In genomic region chrX:101740335-101741063, GRCm38 (mm10) we compare ENCODE assay signal across 12 mouse cellular contexts. TPM values are rescaled to one million over a fixed set of nuclear protein-coding genes. Genes with fewer than 3 reads are reported as not detected.
A peak's percentile ranks its signal among the peaks of the same experiment; 100 is the strongest.
DNase-seq lines count a peak whose midpoint lies in the region; ATAC-seq lines count a peak whose summit lies in the region.
"Had no signal": no experiment of that assay in that cellular context is flagged by ENCODE, and none has a peak within 500 bp of the region (broad histone marks: within the 10 kb centered on the region; RNA-seq: fewer than 3 reads in every experiment).

No protein-coding gene starts in this region.

- no peaks in the 10 kb centered on the region for H3K36me3 ChIP-seq in lung, embryonic 16.5 days (ENCODE audit: control insufficient read depth, insufficient read depth, low read length)
- no peaks in the 10 kb centered on the region for H3K36me3 ChIP-seq in hindbrain, embryonic 11.5 days (ENCODE audit: control insufficient read depth, insufficient read depth, low read length)
- H3K36me3 ChIP-seq in midbrain, embryonic 12.5 days = no peaks in the 10 kb centered on the region
- no peaks in the 10 kb centered on the region for H3K36me3 ChIP-seq in liver, embryonic 11.5 days (ENCODE audit: control insufficient read depth, insufficient read depth, low read length)

- H3K4me2 ChIP-seq in lung, embryonic 16.5 days (ENCODE audit: low read depth, low read length) = no peak overlapping the region
- H3K4me2 ChIP-seq in hindbrain, embryonic 11.5 days (replicated peaks; ENCODE audit: low read depth, low read length) = no peak overlapping the region
- H3K4me2 ChIP-seq in midbrain, embryonic 12.5 days (replicated peaks) = no peak overlapping the region
- H3K4me2 ChIP-seq in liver, embryonic 11.5 days = no peak overlapping the region

- DNase-seq in lung, postnatal 25 days (ENCODE audit: low spot score) = no peak
- peak; percentile 20 for DNase-seq in hindbrain, embryonic 11.5 days (ENCODE audit: low spot score)
- peak; percentile 60 for DNase-seq in telencephalon, adult 2 months (ENCODE audit: low read depth, low spot score)
- no peak for DNase-seq in kidney, adult 9 months
- DNase-seq in liver, embryonic 11.5 days (ENCODE audit: low spot score) = no peak
- no peak for DNase-seq in lung, postnatal 14 days
- DNase-seq: adrenal gland, postnatal 10 days; heart, postnatal 36 days; thymus, postnatal 36 days had no signal

- no peaks in the 10 kb centered on the region; the same call in none of the 2 replicates for H3K27me3 ChIP-seq in lung, embryonic 16.5 days (ENCODE audit: control insufficient read depth, insufficient read depth, low read depth, low read length)
- no peaks in the 10 kb centered on the region; the same call in 1 of the 2 replicates for H3K27me3 ChIP-seq in hindbrain, embryonic 11.5 days (ENCODE audit: control insufficient read depth, insufficient read depth, low read length)
- peaks cover 40% of the 10 kb centered on the region for H3K27me3 ChIP-seq in midbrain, embryonic 12.5 days
- H3K27me3 ChIP-seq in liver, embryonic 11.5 days (replicated peaks; ENCODE audit: control insufficient read depth, insufficient read depth, low read length) = peaks cover 15% of the 10 kb centered on the region; the same call in 1 of the 2 replicates

- H3K4me1 ChIP-seq in lung, embryonic 16.5 days (replicated peaks; ENCODE audit: control insufficient read depth, insufficient read depth, low read length) = no peaks in the 10 kb centered on the region
- H3K4me1 ChIP-seq in hindbrain, embryonic 11.5 days (replicated peaks; ENCODE audit: control insufficient read depth, insufficient read depth, low read length) = no peaks in the 10 kb centered on the region
- H3K4me1 ChIP-seq in midbrain, embryonic 12.5 days = 0 out of 2 replicates have a peak, but pooled peaks cover 3% of the 10 kb centered on the region
- H3K4me1 ChIP-seq in liver, embryonic 11.5 days (replicated peaks; ENCODE audit: control insufficient read depth, insufficient read depth, low read length) = no peaks in the 10 kb centered on the region

- H3K9me3 ChIP-seq in lung, embryonic 16.5 days (ENCODE audit: control insufficient read depth, low read length) = no peaks in the 10 kb centered on the region
- no peaks in the 10 kb centered on the region for H3K9me3 ChIP-seq in hindbrain, embryonic 11.5 days (ENCODE audit: control insufficient read depth, low read length)
- no peaks in the 10 kb centered on the region for H3K9me3 ChIP-seq in midbrain, embryonic 12.5 days
- no peaks in the 10 kb centered on the region for H3K9me3 ChIP-seq in liver, embryonic 11.5 days (ENCODE audit: control insufficient read depth, low read length)

- no peak overlapping the region for H3K4me3 ChIP-seq in lung, embryonic 16.5 days (ENCODE audit: low read length)
- no peak overlapping the region for H3K4me3 ChIP-seq in hindbrain, embryonic 11.5 days (ENCODE audit: low read depth, low read length)
- H3K4me3 ChIP-seq in midbrain, embryonic 12.5 days = no peak overlapping the region
- H3K4me3 ChIP-seq in liver, embryonic 11.5 days (ENCODE audit: low read depth, low read length) = no peak overlapping the region
- H3K4me3 ChIP-seq: erythroblast, embryonic 14.5 days had no signal

- H3K9ac ChIP-seq in lung, embryonic 16.5 days (ENCODE audit: low read length) = no peak overlapping the region
- no peak overlapping the region for H3K9ac ChIP-seq in hindbrain, embryonic 11.5 days (ENCODE audit: low read depth, low read length)
- H3K9ac ChIP-seq in midbrain, embryonic 12.5 days (replicated peaks) = no peak overlapping the region
- no peak overlapping the region for H3K9ac ChIP-seq in liver, embryonic 11.5 days (ENCODE audit: low read depth, low read length)

- H3K27ac ChIP-seq in lung, embryonic 16.5 days (ENCODE audit: low read length) = no peak overlapping the region
- H3K27ac ChIP-seq in hindbrain, embryonic 11.5 days (ENCODE audit: low read depth, low read length) = no peak overlapping the region
- H3K27ac ChIP-seq in midbrain, embryonic 12.5 days (replicated peaks) = peak overlapping the region; percentile 35; the same call in 1 of the 2 replicates
- H3K27ac ChIP-seq in liver, embryonic 11.5 days (ENCODE audit: low read depth, low read length) = no peak overlapping the region

- ATAC-seq in lung, embryonic 16.5 days (ENCODE audit: low read depth) = peak; percentile 89
- no peak for ATAC-seq in hindbrain, embryonic 11.5 days (ENCODE audit: low FRiP score)
- peak; percentile 72; the same call in 1 of the 2 replicates for ATAC-seq in midbrain, embryonic 12.5 days (ENCODE audit: low FRiP score, low read depth)
- no peak for ATAC-seq in liver, embryonic 11.5 days (replicated peaks; ENCODE audit: low FRiP score)

- 33% methylated on average over 6 of the region's 6 CpGs for WGBS in lung, embryonic 16.5 days
- whole genome bisulfite sequencing in hindbrain, embryonic 11.5 days = 48% methylated on average over 6 of the region's 6 CpGs
- WGBS in midbrain, embryonic 12.5 days = 41% methylated on average over 6 of the region's 6 CpGs
- 51% methylated on average over 6 of the region's 6 CpGs for WGBS in liver, embryonic 11.5 days

RNA-seq across cellular contexts. Expression of gene Cxcr3, which starts 6.4 kb away (rescaled TPM):
- 0.24 and 0.25 TPM in 2 replicates for polyA plus RNA-seq in lung, embryonic 16.5 days (2015; fragmentation: Nextera tagmentation; extraction: Ambion mirVana)
- 0.28 TPM in 1 of 2 replicates, not detected in the other for polyA plus RNA-seq in hindbrain, embryonic 11.5 days (2014; fragmentation: Nextera tagmentation; extraction: Ambion mirVana)
- 0.17 and 0.30 TPM in 2 replicates for polyA plus RNA-seq in midbrain, embryonic 12.5 days (2016; fragmentation: Nextera tagmentation; extraction: Ambion mirVana)
- 0.27 TPM in 2 replicates for polyA plus RNA-seq in liver, embryonic 11.5 days (2014; fragmentation: Nextera tagmentation; extraction: Ambion mirVana)
- polyA plus RNA-seq: erythroblast, embryonic 14.5 days had no signal

RNA-seq across cellular contexts. Expression of gene Gm4779, which starts 53.7 kb away (rescaled TPM):
- polyA plus RNA-seq in lung, embryonic 16.5 days (2015; fragmentation: Nextera tagmentation; extraction: Ambion mirVana) = 0.31 TPM in 1 of 2 replicates, not detected in the other
- polyA plus RNA-seq in hindbrain, embryonic 11.5 days (2014; fragmentation: Nextera tagmentation; extraction: Ambion mirVana) = not detected in 2 replicates
- 0.28 TPM in 1 of 2 replicates, not detected in the other for polyA plus RNA-seq in midbrain, embryonic 12.5 days (2016; fragmentation: Nextera tagmentation; extraction: Ambion mirVana)
- polyA plus RNA-seq in liver, embryonic 11.5 days (2014; fragmentation: Nextera tagmentation; extraction: Ambion mirVana) = 0.45 and 0.64 TPM in 2 replicates
- polyA plus RNA-seq: erythroblast, embryonic 14.5 days had no signal

RNA-seq across cellular contexts. Expression of gene 8030474K03Rik, which starts 54.0 kb away (rescaled TPM):
- polyA plus RNA-seq in lung, embryonic 16.5 days (2015; fragmentation: Nextera tagmentation; extraction: Ambion mirVana) = 0.11 and 0.44 TPM in 2 replicates
- 0.10 TPM in 1 of 2 replicates, not detected in the other for polyA plus RNA-seq in hindbrain, embryonic 11.5 days (2014; fragmentation: Nextera tagmentation; extraction: Ambion mirVana)
- polyA plus RNA-seq in midbrain, embryonic 12.5 days (2016; fragmentation: Nextera tagmentation; extraction: Ambion mirVana) = 0.15 TPM in 1 of 2 replicates, not detected in the other
- 0.23 and 1.1 TPM in 2 replicates for polyA plus RNA-seq in liver, embryonic 11.5 days (2014; fragmentation: Nextera tagmentation; extraction: Ambion mirVana)
- polyA plus RNA-seq: erythroblast, embryonic 14.5 days had no signal

Comparison
In these comparisons a context has a peak if more than half of its experiments do, and no peak if none do; other contexts are left out.
1. ATAC-seq: peak in lung, embryonic 16.5 days (single experiment) and midbrain, embryonic 12.5 days (single experiment); none in hindbrain, embryonic 11.5 days (single experiment) and liver, embryonic 11.5 days (single experiment).
2. DNase-seq: peak in hindbrain, embryonic 11.5 days (single experiment) and telencephalon, adult 2 months (single experiment); none in lung, postnatal 25 days (single experiment), kidney, adult 9 months (single experiment), liver, embryonic 11.5 days (single experiment) and lung, postnatal 14 days (single experiment).